In the genomic region with DNA sequence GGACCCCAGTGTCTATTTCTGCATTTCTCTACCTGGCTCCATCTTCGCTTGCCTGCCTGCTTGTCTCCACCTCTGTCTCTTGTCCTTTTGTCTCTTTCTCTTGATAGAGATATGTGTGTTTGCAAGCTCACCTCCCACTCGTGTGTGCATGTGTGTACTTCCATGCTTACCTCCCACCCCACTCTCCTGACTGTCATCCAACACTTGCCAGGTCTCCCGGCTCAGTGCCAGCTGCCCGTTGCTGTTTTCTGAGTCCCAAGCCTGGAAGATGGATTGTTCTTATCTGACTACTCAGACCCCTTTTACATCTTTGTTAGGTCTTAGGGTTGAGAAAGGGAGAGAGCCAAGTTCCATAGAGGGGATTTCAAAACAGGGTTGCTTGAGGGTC, we compare ENCODE assay signal across 8 mouse cellular contexts. TPM values are rescaled to one million over a fixed set of nuclear protein-coding genes. Genes with fewer than 3 reads are reported as not detected.
DNase-seq lines count a peak whose midpoint lies in the region; ATAC-seq and TF ChIP-seq lines count a peak whose summit lies in the region.

No protein-coding gene starts in this region.

- DNase-seq in gastrocnemius, postnatal 10 days, result peak; percentile 24
- DNase-seq in gastrocnemius, postnatal 25 days, result no peak
- DNase-seq in G1E (ENCODE audit: low spot score), result no peak
- no peak for DNase-seq in liver, adult 2 months (ENCODE audit: extremely low read depth, low read depth, low spot score)
- DNase-seq in embryo, embryonic 11 days, result no peak

- ATAC-seq in G1E (ENCODE audit: extremely low read depth, insufficient number of reproducible peaks, low FRiP score, poor library complexity, severe bottlenecking), result no peak
- no peak for ATAC-seq in embryonic facial prominence, embryonic 12.5 days (ENCODE audit: insufficient number of reproducible peaks, insufficient read depth, low FRiP score, low TSS enrichment)
- ATAC-seq in hindbrain, embryonic 15.5 days (ENCODE audit: low FRiP score, low read depth), result no peak

- peaks cover 56% of the 10 kb centered on the region for H3K4me1 ChIP-seq in G1E (ENCODE audit: insufficient read depth, low read depth, low read length)
- peaks cover 22% of the 10 kb centered on the region for H3K4me1 ChIP-seq in embryonic facial prominence, embryonic 12.5 days
- H3K4me1 ChIP-seq in hindbrain, embryonic 15.5 days (replicated peaks), result peaks cover 37% of the 10 kb centered on the region
- peaks cover 16% of the 10 kb centered on the region for H3K4me1 ChIP-seq in liver, adult 2 months (ENCODE audit: control insufficient read depth, insufficient read depth, low read length)
- H3K4me1 ChIP-seq in olfactory bulb, adult 2 months (ENCODE audit: control insufficient read depth, insufficient read depth, low read length), result peaks cover 8% of the 10 kb centered on the region

- peaks cover 23% of the 10 kb centered on the region for H3K36me3 ChIP-seq in G1E (replicated peaks)
- no peaks in the 10 kb centered on the region for H3K36me3 ChIP-seq in embryonic facial prominence, embryonic 12.5 days
- H3K36me3 ChIP-seq in hindbrain, embryonic 15.5 days, result no peaks in the 10 kb centered on the region
- H3K36me3 ChIP-seq in liver, adult 2 months (ENCODE audit: control insufficient read depth, insufficient read depth, low read length), result no peaks in the 10 kb centered on the region

- WGBS in embryonic facial prominence, embryonic 12.5 days, result 34% methylated on average over 4 of the region's 4 CpGs
- WGBS in hindbrain, embryonic 15.5 days, result 19% methylated on average over 4 of the region's 4 CpGs
- WGBS in liver, adult 2 months, result 21% methylated on average over 4 of the region's 4 CpGs
- WGBS in olfactory bulb, adult 2 months, result 9% methylated on average over 4 of the region's 4 CpGs

- peak overlapping the region; percentile 97 for H3K4me2 ChIP-seq in embryonic facial prominence, embryonic 12.5 days (replicated peaks)
- peak overlapping the region; percentile 93 for H3K4me2 ChIP-seq in hindbrain, embryonic 15.5 days

- no peak for TF ChIP-seq CTCF in G1E (IDR thresholded peaks at IDR 0.05; ENCODE audit: low read depth, low read length)
- no peak for TF ChIP-seq CTCF in liver, adult 2 months (IDR thresholded peaks at IDR 0.05; ENCODE audit: low read depth, low read length)
- no peak for TF ChIP-seq CTCF in olfactory bulb, adult 2 months (IDR thresholded peaks at IDR 0.05; ENCODE audit: insufficient read depth, low read depth, low read length)

- H3K27me3 ChIP-seq in G1E (ENCODE audit: insufficient read depth, low read length), result no peaks in the 10 kb centered on the region
- H3K27me3 ChIP-seq in embryonic facial prominence, embryonic 12.5 days, result no peaks in the 10 kb centered on the region
- no peaks in the 10 kb centered on the region for H3K27me3 ChIP-seq in hindbrain, embryonic 15.5 days
- no peaks in the 10 kb centered on the region for H3K27me3 ChIP-seq in liver, adult 2 months (ENCODE audit: control insufficient read depth, insufficient read depth, low read length)

- peaks cover 22% of the 10 kb centered on the region for H3K79me2 ChIP-seq in liver, adult 2 months (ENCODE audit: control insufficient read depth, insufficient read depth, low read length)

- no peak for TF ChIP-seq POLR2A in liver, adult 2 months (IDR thresholded peaks at IDR 0.05; ENCODE audit: extremely low read depth, insufficient read depth, low read length)
- TF ChIP-seq POLR2A in olfactory bulb, adult 2 months (IDR thresholded peaks at IDR 0.05; ENCODE audit: insufficient read depth, low read depth, low read length), result no peak

- no peak overlapping the region for H3K27ac ChIP-seq in embryonic facial prominence, embryonic 12.5 days
- peak overlapping the region; percentile 93 for H3K27ac ChIP-seq in hindbrain, embryonic 15.5 days (replicated peaks)
- H3K27ac ChIP-seq in liver, adult 2 months (replicated peaks; ENCODE audit: insufficient read depth, low read depth, low read length), result no peak overlapping the region
- H3K27ac ChIP-seq in olfactory bulb, adult 2 months (ENCODE audit: insufficient read depth, low read depth, low read length), result no peak overlapping the region

- no peaks in the 10 kb centered on the region for H3K9me3 ChIP-seq in G1E (replicated peaks)
- no peaks in the 10 kb centered on the region for H3K9me3 ChIP-seq in embryonic facial prominence, embryonic 12.5 days
- H3K9me3 ChIP-seq in hindbrain, embryonic 15.5 days, result no peaks in the 10 kb centered on the region

- peak overlapping the region; percentile 95 for H3K9ac ChIP-seq in embryonic facial prominence, embryonic 12.5 days
- H3K9ac ChIP-seq in hindbrain, embryonic 15.5 days, result peak overlapping the region; percentile 99
- H3K9ac ChIP-seq in liver, adult 2 months (ENCODE audit: low read depth, low read length), result peak overlapping the region; percentile 98

- peak overlapping the region; percentile 84 for H3K4me3 ChIP-seq in G1E (ENCODE audit: low read depth, low read length)
- H3K4me3 ChIP-seq in embryonic facial prominence, embryonic 12.5 days, result peak overlapping the region; percentile 94
- H3K4me3 ChIP-seq in hindbrain, embryonic 15.5 days, result peak overlapping the region; percentile 81
- H3K4me3 ChIP-seq in liver, adult 2 months (ENCODE audit: insufficient read depth, low read depth, low read length), result peak overlapping the region; percentile 77
- H3K4me3 ChIP-seq in olfactory bulb, adult 2 months (ENCODE audit: insufficient read depth, low read depth, low read length), result peak overlapping the region; percentile 69

RNA-seq across cellular contexts. Expression of gene Mob1b, which starts 1.6 kb away (rescaled TPM):
- total RNA-seq in gastrocnemius, postnatal 10 days (2021), result 10 to 100 TPM; 32.1 to 33.3 TPM
- 10 to 100 TPM; 24.5 to 26.3 TPM for total RNA-seq in gastrocnemius, postnatal 25 days (2021)
- total RNA-seq in G1E (2014; fragmentation: Nextera tagmentation), result 47.9 and 53.0 TPM in 2 replicates
- 16.7 and 20.7 TPM in 2 replicates for total RNA-seq in G1E (2017)
- polyA plus RNA-seq in G1E (2012), result 18.4 and 19.5 TPM in 2 replicates
- 11.8 and 13.7 TPM in 2 replicates for polyA plus RNA-seq in embryonic facial prominence, embryonic 12.5 days (2016; fragmentation: Nextera tagmentation; extraction: Ambion mirVana)
- 8.9 and 9.2 TPM in 2 replicates for polyA plus RNA-seq in hindbrain, embryonic 15.5 days (2015; fragmentation: Nextera tagmentation; extraction: Ambion mirVana)
- total RNA-seq in liver, adult 2 months (2014; rRNA removed), result 14.4 and 17.4 TPM in 2 replicates
- 4.1 and 4.6 TPM in 2 replicates for polyA plus RNA-seq in liver, adult 2 months (2012; rRNA removed)
- not detected in 2 replicates for polyA plus RNA-seq in olfactory bulb, adult 2 months (2012; ENCODE audit: insufficient read depth, insufficient read length, low replicate concordance, missing spikeins)

RNA-seq across cellular contexts. Expression of gene Dck, which starts 42.6 kb away (rescaled TPM):
- total RNA-seq in gastrocnemius, postnatal 10 days (2021), result 1 to 10 TPM; 4.5 to 5.9 TPM
- total RNA-seq in gastrocnemius, postnatal 25 days (2021), result 1 to 10 TPM; 1.4 to 2.1 TPM
- total RNA-seq in G1E (2014; fragmentation: Nextera tagmentation) (52.4 and 74.6 TPM in 2 replicates), G1E (2017) (31.1 and 41.7 TPM in 2 replicates)
- 5.8 and 6.6 TPM in 2 replicates for polyA plus RNA-seq in G1E (2012)
- polyA plus RNA-seq in embryonic facial prominence, embryonic 12.5 days (2016; fragmentation: Nextera tagmentation; extraction: Ambion mirVana), result 63.6 and 66.9 TPM in 2 replicates
- 46.9 and 53.4 TPM in 2 replicates for polyA plus RNA-seq in hindbrain, embryonic 15.5 days (2015; fragmentation: Nextera tagmentation; extraction: Ambion mirVana)
- 3.0 and 3.4 TPM in 2 replicates for total RNA-seq in liver, adult 2 months (2014; rRNA removed)
- 1.2 and 1.4 TPM in 2 replicates for polyA plus RNA-seq in liver, adult 2 months (2012; rRNA removed)
- polyA plus RNA-seq in olfactory bulb, adult 2 months (2012; ENCODE audit: insufficient read depth, insufficient read length, low replicate concordance, missing spikeins), result 165 TPM in 1 of 2 replicates, not detected in the other

RNA-seq across cellular contexts. Expression of gene Grsf1, which starts 46.2 kb away (rescaled TPM):
- 100 to 1,000 TPM; 111 to 113 TPM for total RNA-seq in gastrocnemius, postnatal 10 days (2021)
- 100 to 1,000 TPM; 129 to 140 TPM for total RNA-seq in gastrocnemius, postnatal 25 days (2021)
- total RNA-seq in G1E (2014; fragmentation: Nextera tagmentation) (128 and 145 TPM in 2 replicates), G1E (2017) (110 and 130 TPM in 2 replicates)
- polyA plus RNA-seq in G1E (2012), result 57.3 and 87.8 TPM in 2 replicates
- polyA plus RNA-seq in embryonic facial prominence, embryonic 12.5 days (2016; fragmentation: Nextera tagmentation; extraction: Ambion mirVana), result 68.2 and 69.3 TPM in 2 replicates
- 60.4 and 61.7 TPM in 2 replicates for polyA plus RNA-seq in hindbrain, embryonic 15.5 days (2015; fragmentation: Nextera tagmentation; extraction: Ambion mirVana)
- 54.6 and 57.9 TPM in 2 replicates for total RNA-seq in liver, adult 2 months (2014; rRNA removed)
- polyA plus RNA-seq in liver, adult 2 months (2012; rRNA removed), result 32.7 and 38.7 TPM in 2 replicates
- not detected in 2 replicates for polyA plus RNA-seq in olfactory bulb, adult 2 months (2012; ENCODE audit: insufficient read depth, insufficient read length, low replicate concordance, missing spikeins)
